Mouse (Mus musculus): ENCODE results near the gene Rps17.

The Rps17 gene

GRCm38 (mm10) chr7:81344544-81345446 lies at the start of gene Rps17:
Gene Rps17, minus strand, starts transcription at chr7:81345254.
- peak; percentile 96 for DNase-seq (ENCODE audit: low read depth, low spot score)

- DNase-seq (ENCODE audit: low read depth, low spot score) = no peak
Observed at GRCm38 (mm10) chr7:81379363-81379762, 34.3 kb upstream of the Rps17 start.

- no peak for DNase-seq (ENCODE audit: low read depth, low spot score)
Observed at GRCm38 (mm10) chr7:81372337-81372920, 27.4 kb upstream of the Rps17 start.

- DNase-seq (ENCODE audit: low read depth, low spot score) = no peak
Observed at GRCm38 (mm10) chr7:81371811-81372210, 26.8 kb upstream of the Rps17 start.

- no peak for DNase-seq (ENCODE audit: low read depth, low spot score)
Observed at GRCm38 (mm10) chr7:81369724-81370123, 24.7 kb upstream of the Rps17 start.

GRCm38 (mm10) chr7:81367946-81368345 lies 22.9 kb upstream of the Rps17 start:
- DNase-seq (ENCODE audit: low read depth, low spot score) = no peak

- DNase-seq (ENCODE audit: low read depth, low spot score) = no peak
Observed at GRCm38 (mm10) chr7:81356975-81357374, 11.9 kb upstream of the Rps17 start.

- DNase-seq (ENCODE audit: low read depth, low spot score) = no peak
Observed at GRCm38 (mm10) chr7:81356360-81356759, 11.3 kb upstream of the Rps17 start.

- DNase-seq (ENCODE audit: low read depth, low spot score) = no peak
Observed at GRCm38 (mm10) chr7:81355746-81356145, 10.7 kb upstream of the Rps17 start.

- no peak for DNase-seq (ENCODE audit: low read depth, low spot score)
Observed at GRCm38 (mm10) chr7:81351826-81352225, 6.8 kb upstream of the Rps17 start.

GRCm38 (mm10) chr7:81348206-81348605 lies 3.2 kb upstream of the Rps17 start:
- DNase-seq (ENCODE audit: low read depth, low spot score) = no peak

- no peak for DNase-seq (ENCODE audit: low read depth, low spot score)
Observed at GRCm38 (mm10) chr7:81345447-81346170, 555 bp upstream of the Rps17 start.

- DNase-seq (ENCODE audit: low read depth, low spot score) = peak; percentile 23
Observed at GRCm38 (mm10) chr7:81343831-81344230, 1.2 kb downstream of the Rps17 start.

GRCm38 (mm10) chr7:81343316-81343715 lies 1.7 kb downstream of the Rps17 start:
- DNase-seq (ENCODE audit: low read depth, low spot score) = peak; percentile 24

- peak; percentile 10 for DNase-seq (ENCODE audit: low read depth, low spot score)
Observed at GRCm38 (mm10) chr7:81342356-81343094, 2.5 kb downstream of the Rps17 start.

GRCm38 (mm10) chr7:81341563-81341962 lies 3.5 kb downstream of the Rps17 start:
- peak; percentile 63 for DNase-seq (ENCODE audit: low read depth, low spot score)

GRCm38 (mm10) chr7:81339783-81340182 lies 5.3 kb downstream of the Rps17 start:
- peak; percentile 85 for DNase-seq (ENCODE audit: low read depth, low spot score)

GRCm38 (mm10) chr7:81338522-81338873 lies 6.6 kb downstream of the Rps17 start:
- no peak for DNase-seq (ENCODE audit: low read depth, low spot score)

- DNase-seq (ENCODE audit: low read depth, low spot score) = no peak
Observed at GRCm38 (mm10) chr7:81337785-81338521, 7.1 kb downstream of the Rps17 start.

- DNase-seq (ENCODE audit: low read depth, low spot score) = peak; percentile 40
Observed at GRCm38 (mm10) chr7:81336432-81336786, 8.6 kb downstream of the Rps17 start.
